Mouse (Mus musculus): Measurements from ENCODE around the gene Pcif1. TPM values are rescaled to one million over a fixed set of nuclear protein-coding genes. Genes with fewer than 3 reads are reported as not detected.
A peak's percentile ranks its signal among the peaks of the same experiment; 100 is the strongest.
"Not testable (repeated sequence)": the region's sequence is repeated elsewhere in the genome, so short reads cannot be mapped to it uniquely, and the experiment has no call there.

Gene Pcif1
- total RNA-seq (2021), result 10 to 100 TPM; 47.1 to 55.0 TPM
- long read RNA-seq, experiment 1, full-length matches to known transcripts, result 54 of 86 reads
- long read RNA-seq, experiment 1, partial matches to known transcripts, result 14 of 86 reads
- long read RNA-seq, experiment 1, other reads (novel, unspliced or antisense), result 18 of 86 reads
- long read RNA-seq, experiment 2, full-length matches to known transcripts, result 59 of 72 reads
- long read RNA-seq, experiment 2, partial matches to known transcripts, result 5 of 72 reads
- long read RNA-seq, experiment 2, other reads (novel, unspliced or antisense), result 8 of 72 reads

DNA sequence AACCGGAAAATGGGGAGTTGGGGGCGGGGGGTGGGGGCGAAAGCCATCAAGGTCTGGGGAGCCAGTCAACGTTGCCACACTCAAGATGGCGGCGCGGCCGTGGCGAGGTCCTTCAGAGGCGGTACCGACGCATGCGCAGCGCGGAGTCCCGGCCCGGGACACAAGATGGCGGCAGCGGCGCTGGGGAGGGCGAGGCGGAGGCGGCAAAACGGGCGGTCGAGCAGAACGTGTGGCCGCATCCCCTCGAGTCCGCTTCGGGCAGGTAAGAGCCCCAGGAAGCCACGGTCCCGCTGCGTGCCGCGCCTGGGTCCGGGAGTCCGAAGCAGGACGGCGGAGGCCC, at the start of gene Pcif1:
TSS of gene Pcif1 (plus strand) at position 77 of the 340 bp plus-strand sequence.
- DNase-seq, result peak; percentile 96

DNA sequence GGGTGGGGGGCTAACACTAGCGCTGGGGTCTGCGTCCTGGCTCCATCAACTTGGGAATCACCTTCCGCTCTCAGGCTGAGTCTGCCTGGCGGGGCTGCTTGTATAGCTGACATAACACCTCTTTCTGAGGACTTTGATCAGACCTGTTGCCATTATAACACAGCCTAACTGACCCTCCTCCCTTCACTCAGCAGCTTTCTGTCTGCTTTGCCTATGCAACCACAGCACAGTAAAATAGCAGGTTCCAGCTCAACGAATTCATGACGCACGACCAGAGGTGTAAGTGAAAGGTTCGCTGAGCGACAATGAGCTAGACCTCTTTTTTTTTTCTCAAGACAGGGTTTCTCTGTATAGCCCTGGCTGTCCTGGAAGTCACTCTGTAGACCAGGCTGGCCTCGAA, 48.1 kb upstream of the Pcif1 start:
- DNase-seq, result no peak

- no peak for DNase-seq
Measured at GRCm38 (mm10) chr2:164832032-164832747, 46.9 kb upstream of the Pcif1 start.

- DNase-seq, result peak; percentile 85
Measured at GRCm38 (mm10) chr2:164832748-164833301, 46.3 kb upstream of the Pcif1 start, which contains the start of gene Ctsa. Gene Ctsa (plus strand): TSS chr2:164832873.

DNA sequence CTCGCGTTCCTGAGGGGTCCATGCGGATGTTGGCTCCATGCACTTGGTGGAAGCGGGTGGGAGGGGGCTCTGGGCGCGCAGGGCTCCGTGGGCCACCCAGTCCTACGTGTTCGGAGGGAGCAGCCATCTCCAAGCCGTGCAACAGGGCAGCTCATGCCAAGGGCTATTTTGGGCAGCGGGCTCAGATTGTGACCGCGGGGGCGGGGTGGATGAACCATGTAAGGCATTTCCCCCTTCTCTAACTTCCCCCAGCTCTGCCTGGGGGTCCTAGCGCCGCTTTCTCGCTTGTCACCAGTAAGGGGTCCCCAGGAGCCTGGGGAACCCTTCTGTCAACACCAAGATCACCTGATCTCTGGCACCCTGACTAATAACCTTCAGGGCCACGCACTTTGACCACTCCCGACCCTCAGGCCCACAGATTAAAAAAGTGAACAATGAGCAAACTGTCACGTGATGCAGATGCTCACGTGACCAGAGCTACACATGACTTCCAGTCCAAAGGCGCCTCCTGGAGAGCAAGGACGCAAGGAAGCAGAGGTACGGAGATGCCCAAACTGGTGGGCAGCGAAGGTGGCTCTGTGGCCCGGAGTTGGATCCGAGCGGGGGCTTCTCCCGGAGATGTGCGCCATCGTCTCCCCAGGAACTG, 45.7 kb upstream of the Pcif1 start, which contains the start of gene Neurl2:
TSS of gene Neurl2 (minus strand) at position 143 of the 646 bp plus-strand sequence.
- peak; percentile 92 for DNase-seq

- DNase-seq, result peak; percentile 23
Measured at GRCm38 (mm10) chr2:164834531-164834930, 44.6 kb upstream of the Pcif1 start.

- no peak for DNase-seq
Measured at GRCm38 (mm10) chr2:164835164-164835563, 43.9 kb upstream of the Pcif1 start.

DNA sequence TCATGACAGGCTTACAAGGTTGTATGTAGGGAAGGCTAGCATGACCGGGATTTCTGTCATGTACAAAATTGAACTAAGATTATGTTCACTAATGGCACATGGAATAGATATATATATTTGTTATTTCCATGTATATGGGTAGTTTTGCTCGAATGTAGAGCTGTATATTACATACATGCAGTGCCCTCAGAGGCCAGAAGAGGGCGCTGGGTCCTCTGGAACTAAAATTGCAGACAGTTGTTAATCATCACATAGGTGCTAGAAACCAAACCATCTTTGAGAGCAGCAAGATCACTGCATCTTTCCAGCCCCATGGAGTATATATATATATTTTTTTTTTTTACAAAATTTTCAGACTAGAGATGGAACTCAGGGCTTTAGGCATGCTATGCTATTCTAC, 33.3 kb upstream of the Pcif1 start:
- no peak for DNase-seq

DNA sequence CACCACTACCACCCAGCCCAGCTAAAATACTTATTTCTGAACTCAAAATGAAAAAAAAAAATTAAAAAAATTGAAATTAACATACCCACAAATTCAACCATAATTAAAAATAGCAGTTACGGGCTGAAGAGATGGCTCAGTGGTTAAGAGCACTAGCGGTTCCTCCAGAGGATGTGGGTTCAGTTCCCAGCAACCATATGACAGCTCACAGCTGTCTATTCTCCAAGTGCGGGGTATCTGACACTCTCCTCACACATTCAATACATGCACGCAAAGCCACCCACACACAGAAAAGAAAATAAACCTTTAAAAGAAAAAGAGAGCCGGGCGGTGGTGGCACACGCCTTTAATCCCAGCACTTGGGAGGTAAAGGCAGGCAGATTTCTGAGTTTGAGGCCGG, 29.0 kb upstream of the Pcif1 start:
- no peak for DNase-seq

DNA sequence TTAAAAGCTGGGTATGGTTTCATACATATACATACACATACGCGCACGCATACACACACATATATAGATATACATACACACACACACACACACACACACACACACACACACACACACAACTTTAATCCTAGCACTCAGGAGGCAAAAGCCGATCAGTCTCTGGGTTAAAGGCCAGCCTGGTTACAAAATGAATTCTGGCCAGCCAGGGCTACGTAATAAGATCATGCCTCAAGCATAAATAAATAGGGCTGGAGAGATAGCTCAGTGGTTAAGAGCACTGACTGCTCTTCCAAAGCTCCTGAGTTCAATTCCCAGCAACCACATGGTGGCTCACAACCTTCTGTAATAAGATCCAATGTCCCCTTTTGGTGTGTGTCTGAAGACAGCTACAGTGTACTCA, 23.5 kb upstream of the Pcif1 start:
- DNase-seq, result not testable (repeated sequence)

GRCm38 (mm10) chr2:164856309-164857100, 22.6 kb upstream of the Pcif1 start:
- DNase-seq, result peak; percentile 40

DNA sequence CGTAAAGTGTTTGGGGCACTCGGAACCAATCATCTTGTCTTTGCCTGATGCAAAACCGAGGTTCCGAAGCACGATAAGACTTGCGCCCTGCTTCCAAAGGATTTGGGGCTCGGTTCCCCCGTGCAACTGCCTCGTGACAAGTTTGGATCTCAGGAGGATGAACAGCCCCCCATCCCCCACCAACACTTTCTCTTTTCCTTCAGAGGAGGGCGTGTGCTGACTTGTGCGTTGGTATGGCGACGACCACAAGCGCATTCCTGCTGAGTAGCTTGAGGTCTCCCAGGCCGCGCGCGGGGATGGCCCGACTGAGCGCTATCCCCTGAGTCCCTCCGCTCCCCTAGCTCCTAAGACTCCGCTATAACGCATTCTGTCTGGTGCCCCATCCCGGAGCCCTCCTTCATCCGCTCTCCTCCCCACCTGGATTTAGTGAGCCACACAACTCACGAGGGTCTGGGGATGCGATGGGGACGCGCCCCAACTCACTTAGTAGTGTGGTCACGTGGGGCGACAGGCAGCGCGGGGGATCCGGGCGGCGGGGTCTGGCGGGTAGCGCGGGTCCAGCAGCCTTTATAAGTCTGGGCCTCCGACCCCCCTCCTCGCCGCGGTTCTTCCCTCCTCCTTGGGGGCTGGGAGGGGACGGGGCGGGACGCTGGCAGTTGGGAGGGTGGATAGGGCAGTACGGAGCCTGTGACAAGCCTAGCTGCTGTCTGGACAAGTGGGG, 21.8 kb upstream of the Pcif1 start, which contains the start of gene Pltp:
TSS of gene Pltp (minus strand) at position 611 of the 721 bp plus-strand sequence.
- peak; percentile 53 for DNase-seq

DNA sequence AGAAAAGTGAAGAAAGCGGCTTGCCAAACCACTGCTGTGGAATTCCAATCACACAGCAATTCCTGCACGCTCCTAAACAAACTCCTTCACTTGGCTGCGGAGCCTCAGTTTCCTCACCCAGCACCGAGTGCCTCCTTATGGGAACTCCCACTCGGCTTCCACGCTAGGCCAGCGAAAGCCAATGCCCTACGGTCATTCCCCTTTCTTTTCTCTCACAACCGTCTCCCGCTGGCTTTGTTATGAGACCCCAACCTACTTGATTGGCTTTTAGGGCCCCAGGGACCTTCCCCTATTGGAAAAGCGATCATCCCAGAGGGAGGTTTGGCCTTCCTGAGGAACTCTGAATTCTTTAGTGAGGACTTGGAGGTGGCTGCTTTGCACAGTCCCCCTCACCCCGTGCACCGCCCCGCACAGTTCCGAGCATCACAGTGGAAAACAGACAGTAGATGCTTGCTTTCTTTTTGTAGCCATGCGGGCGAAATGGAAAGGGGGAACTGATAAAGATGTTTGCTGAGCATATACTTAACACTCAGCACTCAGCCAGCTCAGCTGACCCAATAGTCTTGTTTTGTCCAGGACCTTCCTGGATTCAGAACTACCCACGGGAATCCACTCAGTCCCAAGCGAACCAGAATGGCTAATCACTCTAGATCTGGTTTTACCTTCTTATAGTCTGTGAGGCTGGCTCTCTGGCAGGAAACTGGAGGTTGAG, 21.1 kb upstream of the Pcif1 start:
- no peak for DNase-seq

- DNase-seq, result no peak
Measured at GRCm38 (mm10) chr2:164859155-164859554, 19.9 kb upstream of the Pcif1 start.

- DNase-seq, result peak; percentile 56
Measured at GRCm38 (mm10) chr2:164859640-164860432, 19.3 kb upstream of the Pcif1 start.

DNA sequence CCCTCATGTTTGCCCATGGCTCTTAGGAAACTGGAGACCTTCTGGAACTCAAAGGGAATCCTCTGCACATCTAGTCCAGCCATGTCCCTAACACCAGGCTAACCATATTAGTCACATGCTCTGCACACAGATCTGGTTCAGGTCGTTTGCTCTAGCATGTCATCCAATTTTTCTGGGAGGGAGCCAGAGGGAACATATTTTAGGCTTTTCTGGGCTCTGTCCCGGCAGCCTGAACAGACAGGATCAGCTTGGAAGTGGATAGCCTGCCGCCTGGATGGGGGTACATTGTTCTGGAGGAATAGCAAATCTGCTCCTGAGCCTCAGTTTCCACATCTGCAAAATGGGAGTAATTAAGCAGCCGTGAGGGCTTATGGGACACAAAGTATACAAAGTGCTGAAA, 18.0 kb upstream of the Pcif1 start:
- no peak for DNase-seq

GRCm38 (mm10) chr2:164862179-164862861, 16.8 kb upstream of the Pcif1 start:
- peak; percentile 86 for DNase-seq

DNA sequence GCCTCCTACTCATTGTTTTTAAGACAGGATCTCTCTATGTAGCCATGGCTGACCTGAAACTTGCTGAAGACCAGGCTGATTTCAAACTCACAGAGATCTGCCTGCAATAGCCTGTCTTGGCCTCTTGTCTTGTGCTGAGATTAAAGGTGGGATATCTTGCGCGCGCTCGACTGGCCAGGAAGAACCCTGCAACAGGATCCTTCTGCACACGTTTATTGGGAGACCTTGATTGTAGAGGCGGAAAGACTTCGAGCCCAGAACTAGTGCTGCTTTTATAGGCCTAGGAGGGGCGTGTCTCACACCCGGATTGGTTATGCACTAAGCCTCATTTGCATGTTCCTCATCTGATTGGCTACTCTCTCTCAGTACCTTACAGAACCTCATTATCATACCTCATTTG, 15.7 kb upstream of the Pcif1 start:
- DNase-seq, result not testable (repeated sequence)

DNA sequence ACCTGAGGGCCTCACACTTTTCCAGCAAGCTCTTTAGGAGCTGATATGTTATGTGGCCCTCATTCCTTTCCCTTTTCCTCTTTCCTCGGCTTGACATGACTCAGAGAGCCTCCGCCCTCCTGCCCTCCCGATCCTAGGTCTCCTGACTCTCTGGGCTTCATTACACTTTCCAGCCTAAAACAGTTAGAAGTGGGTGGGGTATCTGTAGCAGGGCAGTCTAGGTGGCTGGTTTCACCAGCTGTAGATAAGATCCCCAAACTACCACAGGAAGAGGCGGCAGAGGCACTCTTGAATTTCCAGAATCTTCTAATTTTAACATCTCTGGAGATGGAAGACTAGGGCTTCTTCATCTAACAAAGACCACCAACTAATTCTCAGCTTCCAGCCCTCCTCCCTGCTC, 14.5 kb upstream of the Pcif1 start:
- DNase-seq, result no peak
